Mouse (Mus musculus): ENCODE results near the gene Mrpl27. TPM values are rescaled to one million over a fixed set of nuclear protein-coding genes. Genes with fewer than 3 reads are reported as not detected.
A peak's percentile ranks its signal among the peaks of the same experiment; 100 is the strongest.
"Not testable (repeated sequence)": the region's sequence is repeated elsewhere in the genome, so short reads cannot be mapped to it uniquely, and the experiment has no call there.

Mrpl27 gene
- polyA plus RNA-seq, 1 experiment from 2014 or later: 131 TPM

DNA sequence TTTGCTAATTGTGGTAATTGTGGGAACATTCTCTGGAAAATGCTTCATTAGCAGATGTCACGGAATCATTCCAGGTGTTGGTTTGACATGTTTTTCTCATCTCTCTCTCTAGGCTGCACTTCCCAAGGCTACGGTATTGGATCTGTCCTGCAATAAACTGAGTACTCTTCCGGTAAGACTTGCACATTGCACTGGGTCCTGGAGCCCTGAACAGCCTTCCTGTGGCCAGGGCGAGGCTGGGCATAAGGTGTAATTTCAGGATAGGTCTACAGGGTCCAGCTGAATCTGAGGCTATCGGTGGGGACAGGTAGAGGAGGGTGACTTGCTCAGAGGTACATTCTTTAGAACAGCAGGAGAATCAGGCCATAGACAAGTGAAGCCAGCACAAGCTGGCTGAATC lies 21.6 kb upstream of the Mrpl27 start:
- Histone ChIP-seq H3K4me1 (peaks cover 13% of the 10 kb centered on the region), H3K36me3 (peaks cover 52% of the 10 kb centered on the region), H3K9ac (no peak overlapping the region), H3K27me3 (no peaks in the 10 kb centered on the region), H3K27ac (no peak overlapping the region), H3K4me2 (replicated peaks) (no peak overlapping the region), H3K9me3 (replicated peaks) (no peaks in the 10 kb centered on the region), H3K4me3 (no peak overlapping the region)
- no peak for ATAC-seq (ENCODE audit: low FRiP score)
- 94% methylated on average over 5 of the region's 5 CpGs for WGBS

DNA sequence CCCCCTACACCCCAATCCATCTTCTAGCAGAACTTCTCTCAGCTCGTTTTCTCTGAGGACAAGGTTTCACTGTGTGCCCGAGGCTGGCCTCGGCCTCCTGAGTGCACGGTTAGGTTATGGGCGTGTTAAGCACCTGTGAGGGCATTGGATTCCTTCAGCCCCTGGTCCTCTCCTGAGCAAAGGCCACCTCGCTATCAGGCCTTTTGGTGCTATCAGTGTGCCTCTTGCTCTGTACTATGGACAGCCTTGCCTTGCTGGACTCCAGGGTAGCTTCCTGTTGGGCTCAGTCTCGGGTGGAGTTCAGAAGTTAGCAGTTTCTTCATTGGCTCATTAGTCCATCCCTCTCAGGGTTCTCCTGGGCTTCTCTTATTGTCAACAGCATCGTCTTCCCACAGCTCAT lies 20.6 kb upstream of the Mrpl27 start:
- WGBS: 91% methylated on average over 8 of the region's 8 CpGs
- Histone ChIP-seq H3K4me1 (peaks cover 13% of the 10 kb centered on the region), H3K36me3 (peaks cover 62% of the 10 kb centered on the region), H3K4me3 (no peak overlapping the region), H3K4me2 (replicated peaks) (no peak overlapping the region), H3K27me3 (no peaks in the 10 kb centered on the region), H3K27ac (no peak overlapping the region), H3K9me3 (replicated peaks) (no peaks in the 10 kb centered on the region), H3K9ac (no peak overlapping the region)
- ATAC-seq (ENCODE audit: low FRiP score): no peak

DNA sequence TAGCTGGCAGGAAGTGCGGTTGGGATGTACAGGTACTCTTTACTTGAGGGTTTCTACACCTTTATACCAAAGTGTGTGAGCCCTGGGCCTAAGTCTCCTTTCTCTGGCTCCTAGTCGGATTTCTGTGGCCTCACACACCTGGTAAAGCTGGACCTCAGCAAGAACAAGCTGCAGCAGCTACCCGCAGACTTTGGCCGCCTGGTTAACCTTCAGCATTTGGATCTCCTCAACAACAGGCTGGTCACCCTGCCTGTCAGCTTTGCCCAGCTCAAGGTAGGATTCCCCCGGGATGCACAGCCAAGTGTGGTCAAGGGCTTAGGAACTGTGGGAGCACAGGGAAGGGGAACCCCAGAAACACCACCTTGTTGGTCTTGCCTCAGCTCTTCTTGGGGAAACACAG lies 19.1 kb upstream of the Mrpl27 start:
- H3K4me3 ChIP-seq: no peak overlapping the region
- peaks cover 77% of the 10 kb centered on the region for H3K36me3 ChIP-seq
- H3K27me3 ChIP-seq: no peaks in the 10 kb centered on the region
- H3K9me3 ChIP-seq (replicated peaks): no peaks in the 10 kb centered on the region
- ATAC-seq (ENCODE audit: low FRiP score): no peak
- 93% methylated on average over 5 of the region's 5 CpGs for WGBS
- no peak overlapping the region for H3K9ac ChIP-seq
- peaks cover 13% of the 10 kb centered on the region for H3K4me1 ChIP-seq
- no peak overlapping the region for H3K27ac ChIP-seq
- no peak overlapping the region for H3K4me2 ChIP-seq (replicated peaks)

DNA sequence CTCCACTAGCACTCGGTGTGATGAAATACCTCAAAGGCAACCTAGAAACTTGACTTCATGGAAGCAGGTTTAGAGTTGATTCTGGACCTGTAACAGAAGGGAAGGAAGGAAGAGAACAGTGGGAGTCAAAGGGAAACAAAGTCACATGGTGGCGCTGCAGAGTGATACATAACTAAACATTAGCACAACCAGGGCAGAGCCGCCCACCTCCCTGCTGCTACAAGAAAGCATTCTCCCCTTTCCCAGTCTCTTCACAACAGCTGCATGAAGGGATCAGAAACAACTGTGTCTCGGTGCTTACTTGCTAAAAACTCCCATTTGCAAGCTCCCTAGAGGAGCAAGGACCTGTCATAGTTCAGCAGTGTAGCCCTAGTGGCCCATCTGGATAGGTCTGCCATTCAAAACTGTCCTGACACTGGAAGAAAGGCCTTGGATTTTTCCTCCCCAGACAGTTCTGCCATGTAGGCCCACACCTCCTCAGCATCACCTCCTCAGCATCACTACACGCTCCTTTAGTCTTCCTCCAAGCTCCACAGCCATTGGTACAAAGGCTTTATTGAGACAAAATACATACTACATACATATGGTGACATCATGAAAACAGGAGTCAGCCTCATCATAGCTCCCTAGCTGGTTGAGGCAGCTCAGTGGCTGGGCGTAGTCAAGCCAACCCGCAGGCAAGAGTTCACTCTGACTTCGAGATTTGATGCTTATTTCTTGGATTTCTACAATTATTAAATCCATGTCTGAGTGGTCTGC lies 8.9 kb upstream of the Mrpl27 start:
- WGBS: 88% methylated on average over 8 of the region's 8 CpGs
- H3K36me3 ChIP-seq: peaks cover 84% of the 10 kb centered on the region

DNA sequence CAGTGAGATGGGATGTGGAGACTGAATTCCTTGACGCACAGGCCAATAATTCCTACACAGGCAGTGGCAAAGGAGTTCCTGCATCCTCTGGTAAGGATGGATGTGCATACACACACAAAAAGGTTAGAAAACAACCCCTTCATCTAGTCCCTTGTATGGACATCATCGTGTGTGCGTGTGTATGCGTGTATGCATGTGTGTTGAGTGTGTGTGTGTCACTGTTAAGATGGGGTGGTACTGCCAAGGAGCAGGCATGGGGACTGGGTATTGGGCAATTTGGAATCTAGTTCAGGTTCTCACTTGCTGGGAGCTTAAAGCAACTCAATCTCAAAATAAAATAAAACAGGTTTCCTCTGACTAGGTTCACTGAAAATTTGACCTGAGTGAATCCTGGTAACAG lies 7.1 kb upstream of the Mrpl27 start:
- ATAC-seq (ENCODE audit: low FRiP score): no peak
- Histone ChIP-seq H3K4me3 (no peak overlapping the region), H3K27ac (no peak overlapping the region), H3K4me1 (no peaks in the 10 kb centered on the region), H3K9me3 (replicated peaks) (no peaks in the 10 kb centered on the region), H3K4me2 (replicated peaks) (no peak overlapping the region), H3K27me3 (no peaks in the 10 kb centered on the region), H3K9ac (no peak overlapping the region), H3K36me3 (peaks cover 76% of the 10 kb centered on the region)
- WGBS: 98% methylated on average over 4 of the region's 4 CpGs

More for the DNA sequence above, 8.9 kb upstream of the Mrpl27 start:
- Histone ChIP-seq H3K9me3 (replicated peaks) (no peaks in the 10 kb centered on the region), H3K27ac (no peak overlapping the region), H3K9ac (no peak overlapping the region), H3K4me3 (no peak overlapping the region), H3K27me3 (no peaks in the 10 kb centered on the region), H3K4me2 (replicated peaks) (no peak overlapping the region), H3K4me1 (no peaks in the 10 kb centered on the region)
- no peak for ATAC-seq (ENCODE audit: low FRiP score)

DNA sequence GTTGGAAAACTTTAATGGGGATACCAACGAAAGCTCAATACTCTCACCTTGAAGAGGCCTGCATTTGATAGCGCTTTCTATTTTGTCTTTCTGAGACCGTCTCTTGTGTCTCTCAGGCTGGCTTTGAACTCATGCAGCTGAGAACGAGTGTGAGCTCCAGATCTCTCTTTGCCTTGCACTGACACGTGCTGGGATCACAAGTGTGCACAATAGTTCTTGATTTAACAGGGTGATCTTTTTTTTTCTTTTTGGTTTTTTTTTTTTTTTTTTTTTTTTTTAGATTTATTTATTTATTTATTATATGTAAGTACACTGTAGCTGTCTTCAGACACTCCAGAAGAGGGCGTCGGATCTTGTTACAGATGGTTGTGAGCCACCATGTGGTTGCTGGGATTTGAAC lies 2.3 kb upstream of the Mrpl27 start:
- not testable (repeated sequence) for H3K4me2 ChIP-seq (replicated peaks); H3K9ac ChIP-seq; H3K27me3 ChIP-seq; ATAC-seq (ENCODE audit: low FRiP score); H3K9me3 ChIP-seq (replicated peaks); H3K27ac ChIP-seq; H3K4me3 ChIP-seq
- peaks cover 28% of the 10 kb centered on the region for H3K36me3 ChIP-seq
- H3K4me1 ChIP-seq: peaks cover 15% of the 10 kb centered on the region
- WGBS: 93% methylated on average over 6 of the region's 7 CpGs

DNA sequence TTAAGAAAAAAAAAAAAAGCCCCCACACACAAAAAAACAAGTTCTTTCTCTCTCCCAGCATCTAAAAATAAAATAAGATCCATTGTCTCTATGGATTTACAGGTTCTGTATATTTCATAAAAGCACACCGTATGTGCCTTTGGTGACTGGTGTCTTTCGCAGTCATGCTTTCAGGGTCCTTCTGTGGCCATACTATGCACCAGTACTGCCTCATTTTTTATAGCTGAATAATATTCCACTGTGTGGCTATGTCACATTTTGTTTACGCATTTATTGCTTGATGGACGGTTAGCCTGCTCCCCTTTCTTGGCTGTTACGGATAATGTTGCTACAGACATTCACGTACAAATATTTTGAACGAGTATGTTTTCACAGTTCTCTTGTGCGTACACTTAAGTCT lies 594 bp upstream of the Mrpl27 start:
- H3K9ac ChIP-seq: no peak overlapping the region
- peak overlapping the region; percentile 61 for H3K4me3 ChIP-seq
- WGBS: 47% methylated on average over 8 of the region's 8 CpGs
- no peaks in the 10 kb centered on the region for H3K9me3 ChIP-seq (replicated peaks)
- no peak overlapping the region for H3K27ac ChIP-seq
- H3K4me2 ChIP-seq (replicated peaks): peak overlapping the region; percentile 74
- peaks cover 15% of the 10 kb centered on the region for H3K4me1 ChIP-seq
- H3K36me3 ChIP-seq: peaks cover 24% of the 10 kb centered on the region
- no peaks in the 10 kb centered on the region for H3K27me3 ChIP-seq
- ATAC-seq (ENCODE audit: low FRiP score): no peak

DNA sequence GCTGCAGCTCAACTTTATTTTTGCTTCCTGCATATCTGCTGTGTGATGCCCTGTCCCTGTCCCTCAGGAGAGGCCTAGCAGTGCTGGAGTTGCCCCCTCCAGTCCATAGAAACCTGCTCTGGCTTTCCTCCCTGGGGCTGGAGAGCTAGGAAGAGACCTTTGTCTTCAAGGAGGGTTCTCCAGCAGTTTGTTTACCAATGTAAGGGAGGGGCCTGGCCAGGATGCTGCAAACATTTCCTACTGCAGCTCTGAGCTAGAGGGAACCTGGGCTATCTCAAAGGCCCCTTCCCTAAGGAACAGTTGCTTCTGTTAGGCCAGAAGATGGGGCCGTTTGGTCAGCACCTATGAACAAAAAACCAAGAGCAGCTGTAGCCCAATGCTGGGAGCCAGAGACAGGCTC lies 7.8 kb downstream of the Mrpl27 start:
- 75% methylated on average over 1 of the region's 1 CpGs for WGBS
- Histone ChIP-seq H3K27me3 (no peaks in the 10 kb centered on the region), H3K4me2 (replicated peaks) (no peak overlapping the region), H3K27ac (no peak overlapping the region), H3K4me3 (no peak overlapping the region), H3K4me1 (no peaks in the 10 kb centered on the region), H3K36me3 (peaks cover 82% of the 10 kb centered on the region), H3K9me3 (replicated peaks) (no peaks in the 10 kb centered on the region), H3K9ac (no peak overlapping the region)
- ATAC-seq (ENCODE audit: low FRiP score): no peak

DNA sequence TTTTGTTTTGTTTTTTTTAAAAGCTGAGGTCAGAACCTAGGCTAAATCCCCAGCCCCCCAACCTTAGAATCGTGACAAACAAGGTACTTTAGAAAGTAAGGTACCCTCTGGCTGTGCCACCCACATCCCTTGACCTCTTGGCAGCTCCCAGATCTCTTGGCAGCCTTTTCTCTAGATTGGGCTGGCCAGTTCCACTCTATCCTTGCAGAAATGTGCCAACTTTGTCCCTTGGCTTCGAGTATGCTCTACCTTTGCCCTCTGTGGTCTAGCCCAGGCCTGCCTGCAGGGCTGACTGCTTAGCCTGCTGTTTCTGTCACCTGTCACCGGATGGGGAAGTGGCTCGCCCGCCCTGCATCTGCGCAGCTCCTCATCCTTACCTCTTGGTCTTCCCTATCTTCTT lies 11.7 kb downstream of the Mrpl27 start:
- ATAC-seq (ENCODE audit: low FRiP score): no peak
- no peaks in the 10 kb centered on the region for H3K4me1 ChIP-seq
- H3K9ac ChIP-seq: no peak overlapping the region
- 90% methylated on average over 6 of the region's 6 CpGs for WGBS
- no peaks in the 10 kb centered on the region for H3K9me3 ChIP-seq (replicated peaks)
- no peaks in the 10 kb centered on the region for H3K27me3 ChIP-seq
- H3K36me3 ChIP-seq: peaks cover 93% of the 10 kb centered on the region
- H3K27ac ChIP-seq: no peak overlapping the region
- no peak overlapping the region for H3K4me3 ChIP-seq
- no peak overlapping the region for H3K4me2 ChIP-seq (replicated peaks)

DNA sequence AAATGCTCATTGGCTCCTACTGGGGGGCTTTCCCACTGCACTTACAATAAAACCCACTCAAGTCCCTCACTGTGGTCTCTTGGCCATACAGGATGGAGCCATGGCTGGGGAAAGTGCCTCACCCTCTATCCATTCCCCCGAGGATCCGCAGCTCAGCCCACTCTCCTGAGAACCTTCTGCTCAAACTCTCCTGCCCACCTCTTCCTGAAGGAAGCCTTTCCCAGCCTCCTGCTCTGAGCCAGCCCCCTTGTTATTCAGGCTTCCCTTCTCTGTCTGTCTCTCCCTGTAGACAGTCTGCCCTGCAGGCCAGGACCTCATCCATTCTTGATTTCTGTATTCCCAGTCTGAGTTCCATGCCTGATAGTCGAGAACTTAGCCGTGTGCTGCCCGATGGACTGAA lies 21.4 kb downstream of the Mrpl27 start:
- H3K4me1 ChIP-seq: peaks cover 26% of the 10 kb centered on the region
- no peak overlapping the region for H3K27ac ChIP-seq
- H3K9me3 ChIP-seq (replicated peaks): no peaks in the 10 kb centered on the region
- WGBS: 78% methylated on average over 5 of the region's 5 CpGs
- no peak overlapping the region for H3K4me3 ChIP-seq
- H3K27me3 ChIP-seq: no peaks in the 10 kb centered on the region
- H3K36me3 ChIP-seq: peaks cover 7% of the 10 kb centered on the region
- H3K9ac ChIP-seq: no peak overlapping the region
- no peak for ATAC-seq (ENCODE audit: low FRiP score)
- H3K4me2 ChIP-seq (replicated peaks): no peak overlapping the region

DNA sequence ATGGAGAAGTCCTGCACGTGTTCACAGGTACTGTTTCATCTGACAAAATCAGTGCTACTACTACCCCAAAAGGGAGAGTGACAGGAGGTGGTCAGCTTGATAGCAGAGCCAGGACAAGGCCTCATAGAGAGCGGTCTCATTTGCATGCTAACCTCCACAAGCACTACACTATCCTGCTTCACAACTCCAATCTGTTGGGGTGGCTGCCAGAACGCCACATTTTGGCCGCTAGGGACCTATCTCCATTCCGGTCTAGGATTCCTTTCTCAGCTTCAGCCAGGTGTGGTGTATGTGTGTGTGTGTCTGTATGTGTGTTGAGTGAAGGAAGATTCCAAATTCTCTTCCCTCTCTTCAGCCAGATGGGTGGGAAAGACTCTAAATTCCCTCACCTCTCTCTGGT lies 21.9 kb downstream of the Mrpl27 start:
- peaks cover 26% of the 10 kb centered on the region for H3K4me1 ChIP-seq
- H3K36me3 ChIP-seq: peaks cover 3% of the 10 kb centered on the region; the same call in 1 of the 2 replicates
- WGBS: 73% methylated on average over 5 of the region's 5 CpGs
- no peak overlapping the region for H3K4me3 ChIP-seq
- H3K9me3 ChIP-seq (replicated peaks): no peaks in the 10 kb centered on the region
- no peaks in the 10 kb centered on the region for H3K27me3 ChIP-seq
- H3K4me2 ChIP-seq (replicated peaks): no peak overlapping the region
- no peak overlapping the region for H3K27ac ChIP-seq
- H3K9ac ChIP-seq: no peak overlapping the region
- no peak for ATAC-seq (ENCODE audit: low FRiP score)

DNA sequence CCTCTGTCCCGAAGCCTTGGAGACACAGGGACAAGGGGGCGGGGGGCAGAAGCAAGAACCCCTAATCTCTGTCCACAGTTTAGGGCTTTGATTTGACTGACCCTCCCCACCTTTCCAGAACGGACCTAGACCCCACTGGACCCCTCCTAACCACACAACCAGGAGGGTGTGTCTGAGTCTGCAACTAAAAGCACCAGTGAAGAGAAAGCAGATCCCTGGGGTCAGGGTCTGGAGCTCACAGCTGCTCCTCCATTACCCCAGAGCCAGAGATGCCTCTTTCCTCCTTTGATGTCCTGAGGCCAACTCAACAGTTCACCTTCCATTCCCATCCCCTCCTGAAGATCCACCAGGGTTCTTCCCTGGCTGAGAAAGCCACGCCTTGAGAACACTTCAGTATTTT lies 22.7 kb downstream of the Mrpl27 start:
- H3K4me1 ChIP-seq: peaks cover 26% of the 10 kb centered on the region
- peak overlapping the region; percentile 69 for H3K4me3 ChIP-seq
- WGBS: 37% methylated on average over 4 of the region's 4 CpGs
- peak overlapping the region; percentile 84 for H3K4me2 ChIP-seq (replicated peaks)
- peak overlapping the region; percentile 83 for H3K9ac ChIP-seq
- H3K9me3 ChIP-seq (replicated peaks): no peaks in the 10 kb centered on the region
- H3K27me3 ChIP-seq: no peaks in the 10 kb centered on the region
- no peak for ATAC-seq (ENCODE audit: low FRiP score)
- H3K36me3 ChIP-seq: no peaks in the 10 kb centered on the region
- peak overlapping the region; percentile 95 for H3K27ac ChIP-seq
